Mouse (Mus musculus) heart, postnatal 0 days (tissue): Measurements from ENCODE around the gene 4930451I11Rik.

Experiments used
- CTCF ChIP-seq: IDR thresholded peaks from 2 replicates; pipeline ENCODE4 v1.5.1; 2016; ENCODE audit warnings: antibody characterized with exemption, control low read depth, low read depth
- EP300 ChIP-seq: IDR thresholded peaks from 2 replicates; pipeline ENCODE4 v1.6.1; 2016; ENCODE audit warnings: antibody characterized with exemption, low read depth

- TF ChIP-seq EP300 (no peak), CTCF (no peak)
Measured at GRCm38 (mm10) chr7:126809723-126810369, 21.6 kb downstream of the 4930451I11Rik start.
